Mouse (Mus musculus) E14TG2a.4 (cell line): Measurements from ENCODE around the gene Qrfpr.

Experiments used
- H3K27me3 ChIP-seq: 2 replicates; pipeline ENCODE4 v1.6.1; 2014; ENCODE audit warnings: low read length, control low read depth; ENCODE audit not compliant: insufficient read depth
- H3K36me3 ChIP-seq: 2 replicates; pipeline ENCODE4 v1.6.1; 2014; ENCODE audit warnings: low read length, control low read depth; ENCODE audit not compliant: insufficient read depth
- H3K4me1 ChIP-seq: replicated peaks from 2 replicates; pipeline ENCODE4 v1.6.1; 2014; ENCODE audit warnings: low read depth, low read length, control low read depth
- H3K4me3 ChIP-seq: replicated peaks from 2 replicates; pipeline ENCODE4 v1.5.1; 2014; ENCODE audit warnings: mild to moderate bottlenecking, low read length
- H3K9me3 ChIP-seq: 2 replicates; pipeline ENCODE4 v1.6.1; 2014; ENCODE audit warnings: low read length, control low read depth
- CTCF ChIP-seq: conservative IDR thresholded peaks from 2 replicates; pipeline ENCODE4 v1.5.1; 2014; ENCODE audit warnings: low read length
- NANOG ChIP-seq: IDR thresholded peaks from 2 replicates; pipeline ENCODE4 v1.6.1; 2014; ENCODE audit warnings: borderline replicate concordance, low read length, mixed read lengths
- POU5F1 ChIP-seq: IDR thresholded peaks from 2 replicates; pipeline ENCODE4 v1.6.1; 2014; ENCODE audit warnings: low read length, borderline replicate concordance

The Qrfpr gene

GRCm38 (mm10) chr3:36173761-36174160 lies 48.4 kb downstream of the Qrfpr start:
- TF ChIP-seq CTCF (no peak), POU5F1 (no peak), NANOG (no peak)
- no peak overlapping the region for H3K4me3 ChIP-seq
- no peaks in the 10 kb centered on the region for H3K36me3 ChIP-seq
- H3K27me3 ChIP-seq = no peaks in the 10 kb centered on the region
- H3K9me3 ChIP-seq = no peaks in the 10 kb centered on the region
- H3K4me1 ChIP-seq = no peaks in the 10 kb centered on the region

- Histone ChIP-seq H3K4me3 (no peak overlapping the region), H3K9me3 (peaks cover 20% of the 10 kb centered on the region), H3K4me1 (no peaks in the 10 kb centered on the region), H3K36me3 (peaks cover 21% of the 10 kb centered on the region), H3K27me3 (no peaks in the 10 kb centered on the region)
- TF ChIP-seq NANOG (no peak), POU5F1 (no peak), CTCF (no peak)
Observed at GRCm38 (mm10) chr3:36171348-36171747, 50.8 kb downstream of the Qrfpr start.

- H3K36me3 ChIP-seq = peaks cover 28% of the 10 kb centered on the region
- H3K4me1 ChIP-seq = no peaks in the 10 kb centered on the region
- H3K4me3 ChIP-seq = no peak overlapping the region
- TF ChIP-seq CTCF (no peak), POU5F1 (no peak), NANOG (no peak)
- no peaks in the 10 kb centered on the region for H3K27me3 ChIP-seq
- peaks cover 24% of the 10 kb centered on the region for H3K9me3 ChIP-seq
Observed at GRCm38 (mm10) chr3:36170670-36171210, 51.4 kb downstream of the Qrfpr start.

- Histone ChIP-seq H3K4me3 (0 out of 2 replicates have a peak overlapping the region, but pooled peaks have one; percentile 13), H3K4me1 (peaks cover 40% of the 10 kb centered on the region), H3K36me3 (peaks cover 11% of the 10 kb centered on the region), H3K27me3 (no peaks in the 10 kb centered on the region), H3K9me3 (peaks cover 6% of the 10 kb centered on the region; the same call in 1 of the 2 replicates)
- TF ChIP-seq CTCF (no peak), POU5F1 (no peak), NANOG (no peak)
Observed at GRCm38 (mm10) chr3:36155268-36155667, 66.8 kb downstream of the Qrfpr start.

GRCm38 (mm10) chr3:36150934-36151686 lies 71.0 kb downstream of the Qrfpr start, which contains the start of gene D3Ertd254e:
Gene D3Ertd254e (plus strand): TSS chr3:36151017.
- Histone ChIP-seq H3K27me3 (no peaks in the 10 kb centered on the region), H3K36me3 (no peaks in the 10 kb centered on the region), H3K9me3 (no peaks in the 10 kb centered on the region), H3K4me3 (peak within 1 kb of the TSS; percentile 95), H3K4me1 (peaks cover 37% of the 10 kb centered on the region)
- no peak for TF ChIP-seq CTCF
- TF ChIP-seq NANOG = no peak
- TF ChIP-seq POU5F1 = no peak

GRCm38 (mm10) chr3:36150537-36150933 lies 71.6 kb downstream of the Qrfpr start:
- Histone ChIP-seq H3K9me3 (no peaks in the 10 kb centered on the region), H3K27me3 (no peaks in the 10 kb centered on the region), H3K4me3 (peak overlapping the region; percentile 95), H3K4me1 (peaks cover 32% of the 10 kb centered on the region), H3K36me3 (no peaks in the 10 kb centered on the region)
- TF ChIP-seq CTCF = no peak
- no peak for TF ChIP-seq NANOG
- TF ChIP-seq POU5F1 = no peak

- Histone ChIP-seq H3K4me3 (no peak overlapping the region), H3K4me1 (no peaks in the 10 kb centered on the region), H3K36me3 (no peaks in the 10 kb centered on the region), H3K9me3 (peaks cover 21% of the 10 kb centered on the region), H3K27me3 (no peaks in the 10 kb centered on the region; the same call in 1 of the 2 replicates)
- no peak for TF ChIP-seq CTCF
- TF ChIP-seq POU5F1 = no peak
- TF ChIP-seq NANOG = no peak
Observed at GRCm38 (mm10) chr3:36138996-36139395, 83.1 kb downstream of the Qrfpr start.

GRCm38 (mm10) chr3:36138171-36138660 lies 83.9 kb downstream of the Qrfpr start:
- Histone ChIP-seq H3K4me3 (no peak overlapping the region), H3K9me3 (peaks cover 29% of the 10 kb centered on the region), H3K4me1 (no peaks in the 10 kb centered on the region), H3K36me3 (no peaks in the 10 kb centered on the region), H3K27me3 (no peaks in the 10 kb centered on the region; the same call in 1 of the 2 replicates)
- TF ChIP-seq CTCF (no peak), NANOG (no peak), POU5F1 (no peak)
